Mouse (Mus musculus) stomach, embryonic 14.5 days (tissue): ENCODE data around the gene Myo19. TPM values are rescaled to one million over a fixed set of nuclear protein-coding genes. Genes with fewer than 3 reads are reported as not detected.

Experiments
- ATAC-seq: fragments of 200-750 bp; cut with Nextera tagmentation; 2 replicates; pipeline ENCODE4 v1.8.0; 2017; ENCODE audit warnings: low read depth, moderate TSS enrichment; ENCODE audit not compliant: insufficient number of reproducible peaks, insufficient read depth, low FRiP score
- H3K27ac ChIP-seq: fragments of 300-500 bp; sonication (generic); 2 replicates; pipeline ENCODE4 v1.5.1; 2014; ENCODE audit warnings: mild to moderate bottlenecking, low read length, moderate library complexity, mixed read lengths
- H3K27me3 ChIP-seq: fragments of 300-500 bp; sonication (generic); 2 replicates; pipeline ENCODE4 v1.6.1; 2014; ENCODE audit warnings: low read length, control low read depth, mixed read lengths; ENCODE audit not compliant: control insufficient read depth, insufficient read depth
- H3K36me3 ChIP-seq: fragments of 300-500 bp; sonication (generic); 2 replicates; pipeline ENCODE4 v1.6.1; 2014; ENCODE audit warnings: mild to moderate bottlenecking, control low read depth, low read length, moderate library complexity, mixed read lengths; ENCODE audit not compliant: control insufficient read depth, insufficient read depth
- H3K4me1 ChIP-seq: fragments of 300-500 bp; sonication (generic); 2 replicates; pipeline ENCODE4 v1.6.1; 2014; ENCODE audit warnings: low read length, control low read depth, mixed read lengths; ENCODE audit not compliant: control insufficient read depth, insufficient read depth
- H3K4me2 ChIP-seq: fragments of 300-500 bp; sonication (generic); replicated peaks from 2 replicates; pipeline ENCODE4 v1.6.1; 2014; ENCODE audit warnings: low read depth, low read length, control low read depth
- H3K4me3 ChIP-seq: fragments of 300-500 bp; sonication (generic); 2 replicates; pipeline ENCODE4 v1.5.1; 2014; ENCODE audit warnings: low read depth, low read length, control low read depth
- H3K9ac ChIP-seq: fragments of 300-500 bp; sonication (generic); replicated peaks from 2 replicates; pipeline ENCODE4 v1.6.1; 2014; ENCODE audit warnings: low read depth, mild to moderate bottlenecking, control low read depth, low read length, moderate library complexity, mixed read lengths
- H3K9me3 ChIP-seq: fragments of 300-500 bp; sonication (generic); 2 replicates; pipeline ENCODE4 v1.6.1; 2016; ENCODE audit warnings: low read depth, low read length, control low read depth; ENCODE audit not compliant: control insufficient read depth
- WGBS: fragments of 180-500 bp; shearing (Covaris S2); extraction: QIAGEN DNeasy Blood & Tissue Kit; methylation state at CpG from one replicate; pipeline ENCODE4 v1.1.7; 2014; 5-methylcytosine and 5-hydroxymethylcytosine counted together
- polyA plus RNA-seq: library from polyadenylated mRNA; unstranded; fragments of >200 nt; fragmentation: Nextera tagmentation; extraction: Ambion mirVana; gene quantifications from 2 replicates; pipeline ENCODE4 v1.2.1, GENCODE M21; 2014

Myo19 gene
- polyA plus RNA-seq, 1 experiment from 2014 or later = 9.3 TPM

DNA sequence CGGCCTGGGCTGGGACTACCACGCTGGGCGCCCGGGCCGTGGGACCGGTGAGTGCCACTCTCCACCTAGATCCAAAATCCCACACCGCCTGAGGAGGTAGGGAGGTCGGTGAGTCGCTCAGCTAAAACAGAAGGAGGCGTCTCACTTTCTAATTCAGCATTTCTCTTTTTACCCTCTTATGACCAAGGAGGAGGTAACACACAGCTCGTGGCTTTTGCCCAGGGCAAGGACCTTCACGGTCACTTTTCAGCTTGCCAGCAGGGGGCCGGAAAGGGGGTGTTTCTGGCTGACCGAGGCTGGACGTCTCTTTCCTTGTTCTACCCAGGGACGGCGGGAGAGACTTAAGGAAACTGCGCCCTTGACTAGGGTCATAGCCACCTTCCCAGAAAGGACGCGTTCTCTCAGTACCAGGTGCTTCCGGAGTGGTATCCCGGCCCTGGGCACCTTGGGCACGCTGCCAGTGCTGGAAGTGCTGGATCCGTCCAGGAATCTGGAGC is 565 bp downstream of the Myo19 start:
- Histone ChIP-seq H3K4me2 (peak overlapping the region; percentile 88), H3K36me3 (peaks cover 10% of the 10 kb centered on the region; the same call in 1 of the 2 replicates), H3K9ac (peak overlapping the region; percentile 74), H3K27me3 (no peaks in the 10 kb centered on the region), H3K4me3 (peak overlapping the region; percentile 87), H3K4me1 (peaks cover 12% of the 10 kb centered on the region; the same call in 1 of the 2 replicates), H3K9me3 (no peaks in the 10 kb centered on the region), H3K27ac (peak overlapping the region; percentile 93)
- ATAC-seq = peak; percentile 59
- under 1% methylated on average over 24 of the region's 24 CpGs for WGBS

DNA sequence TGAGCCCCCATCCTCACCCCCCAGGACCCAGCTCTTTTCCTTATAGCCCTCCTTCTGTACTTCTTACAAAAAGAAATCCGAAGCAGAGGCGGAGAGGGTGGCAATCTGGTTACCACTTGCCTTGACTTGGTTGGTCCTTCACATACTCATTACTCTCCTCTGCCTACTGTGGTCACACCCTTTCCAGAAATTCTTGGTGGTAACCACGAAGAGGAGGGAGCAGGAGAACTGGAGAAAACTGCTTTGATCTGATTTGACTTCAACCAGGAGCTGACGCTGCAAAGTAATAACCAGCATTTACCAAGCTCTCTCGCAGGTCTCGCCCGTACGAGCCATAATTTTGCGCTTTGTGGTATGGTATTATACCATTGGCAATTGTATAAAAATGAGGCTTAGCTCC is 1.0 kb downstream of the Myo19 start:
- Histone ChIP-seq H3K36me3 (peaks cover 12% of the 10 kb centered on the region; the same call in 1 of the 2 replicates), H3K27me3 (no peaks in the 10 kb centered on the region), H3K4me1 (peaks cover 12% of the 10 kb centered on the region; the same call in 1 of the 2 replicates), H3K27ac (peak overlapping the region; percentile 93), H3K4me2 (peak overlapping the region; percentile 88), H3K9ac (peak overlapping the region; percentile 74), H3K4me3 (peak overlapping the region; percentile 87), H3K9me3 (no peaks in the 10 kb centered on the region)
- 47% methylated on average over 9 of the region's 9 CpGs for WGBS
- peak; percentile 15; the same call in 1 of the 2 replicates for ATAC-seq

- Histone ChIP-seq H3K27ac (no peak overlapping the region), H3K4me2 (no peak overlapping the region), H3K4me1 (peaks cover 12% of the 10 kb centered on the region; the same call in 1 of the 2 replicates), H3K36me3 (peaks cover 19% of the 10 kb centered on the region; the same call in 1 of the 2 replicates), H3K4me3 (no peak overlapping the region), H3K9me3 (no peaks in the 10 kb centered on the region), H3K9ac (no peak overlapping the region), H3K27me3 (no peaks in the 10 kb centered on the region)
- WGBS = 92% methylated on average over 7 of the region's 7 CpGs
- no peak for ATAC-seq
Observed at GRCm38 (mm10) chr11:84882346-84882745, 2.4 kb downstream of the Myo19 start.

GRCm38 (mm10) chr11:84885238-84885637 is 5.3 kb downstream of the Myo19 start:
- no peak overlapping the region for H3K27ac ChIP-seq
- H3K36me3 ChIP-seq = peaks cover 26% of the 10 kb centered on the region; the same call in 1 of the 2 replicates
- H3K4me1 ChIP-seq = peaks cover 6% of the 10 kb centered on the region; the same call in 1 of the 2 replicates
- no peaks in the 10 kb centered on the region for H3K9me3 ChIP-seq
- WGBS = 91% methylated on average over 4 of the region's 4 CpGs
- H3K9ac ChIP-seq = no peak overlapping the region
- H3K4me2 ChIP-seq = no peak overlapping the region
- ATAC-seq = no peak
- H3K27me3 ChIP-seq = no peaks in the 10 kb centered on the region
- no peak overlapping the region for H3K4me3 ChIP-seq

GRCm38 (mm10) chr11:84886236-84886635 is 6.3 kb downstream of the Myo19 start:
- peaks cover 2% of the 10 kb centered on the region; the same call in 1 of the 2 replicates for H3K4me1 ChIP-seq
- H3K9ac ChIP-seq = no peak overlapping the region
- no peaks in the 10 kb centered on the region for H3K27me3 ChIP-seq
- peaks cover 26% of the 10 kb centered on the region; the same call in 1 of the 2 replicates for H3K36me3 ChIP-seq
- no peak for ATAC-seq
- H3K4me3 ChIP-seq = no peak overlapping the region
- H3K4me2 ChIP-seq = no peak overlapping the region
- 83% methylated on average over 5 of the region's 5 CpGs for WGBS
- H3K27ac ChIP-seq = no peak overlapping the region
- H3K9me3 ChIP-seq = no peaks in the 10 kb centered on the region

DNA sequence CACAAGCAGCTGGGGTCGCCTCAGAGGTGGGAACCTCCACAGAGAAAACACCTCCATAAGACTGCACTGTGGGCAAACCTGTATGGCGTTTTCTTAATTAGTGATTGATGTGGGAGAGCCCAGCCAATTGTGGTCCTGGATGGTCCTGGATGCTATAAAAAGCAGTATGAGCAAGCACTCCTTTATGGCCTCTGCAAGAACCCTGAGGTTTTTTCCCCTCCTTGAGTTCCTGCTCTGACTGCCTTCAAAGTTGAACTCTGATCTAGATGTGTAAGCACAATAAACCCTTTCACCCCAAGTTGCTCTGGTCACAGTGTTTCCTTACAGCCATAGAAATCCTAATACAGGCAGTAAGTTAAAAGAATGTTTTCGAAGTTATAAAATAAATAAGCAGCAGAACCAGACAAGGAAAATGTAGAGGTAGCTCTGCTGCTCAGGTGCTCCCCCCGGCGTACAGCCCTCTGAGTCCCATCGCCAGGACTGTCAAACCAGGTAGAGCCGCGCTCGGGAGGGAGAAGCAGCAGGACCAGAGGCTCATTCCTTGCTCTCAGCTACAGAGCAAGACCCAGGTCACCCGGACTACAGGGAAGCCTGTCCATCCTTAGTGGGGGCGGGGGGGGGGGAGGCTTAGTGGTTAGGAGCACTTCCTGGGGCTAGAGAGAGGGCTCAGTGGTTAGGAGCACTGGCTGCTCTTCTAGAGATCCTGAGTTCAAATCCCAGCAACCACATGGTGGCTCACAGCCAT is 7.0 kb downstream of the Myo19 start:
- no peaks in the 10 kb centered on the region for H3K27me3 ChIP-seq
- H3K9ac ChIP-seq = no peak overlapping the region
- no peak overlapping the region for H3K4me2 ChIP-seq
- 89% methylated on average over 11 of the region's 11 CpGs for WGBS
- H3K27ac ChIP-seq = no peak overlapping the region
- peaks cover 26% of the 10 kb centered on the region for H3K36me3 ChIP-seq
- no peak for ATAC-seq
- H3K4me3 ChIP-seq = no peak overlapping the region
- no peaks in the 10 kb centered on the region for H3K4me1 ChIP-seq
- H3K9me3 ChIP-seq = no peaks in the 10 kb centered on the region

- no peak for ATAC-seq
- no peak overlapping the region for H3K27ac ChIP-seq
- H3K4me3 ChIP-seq = no peak overlapping the region
- H3K36me3 ChIP-seq = peaks cover 31% of the 10 kb centered on the region
- no peaks in the 10 kb centered on the region for H3K27me3 ChIP-seq
- H3K4me2 ChIP-seq = no peak overlapping the region
- no peaks in the 10 kb centered on the region for H3K9me3 ChIP-seq
- H3K9ac ChIP-seq = no peak overlapping the region
- 94% methylated on average over 8 of the region's 8 CpGs for WGBS
- no peaks in the 10 kb centered on the region for H3K4me1 ChIP-seq
Observed at GRCm38 (mm10) chr11:84888025-84888424, 8.1 kb downstream of the Myo19 start.

DNA sequence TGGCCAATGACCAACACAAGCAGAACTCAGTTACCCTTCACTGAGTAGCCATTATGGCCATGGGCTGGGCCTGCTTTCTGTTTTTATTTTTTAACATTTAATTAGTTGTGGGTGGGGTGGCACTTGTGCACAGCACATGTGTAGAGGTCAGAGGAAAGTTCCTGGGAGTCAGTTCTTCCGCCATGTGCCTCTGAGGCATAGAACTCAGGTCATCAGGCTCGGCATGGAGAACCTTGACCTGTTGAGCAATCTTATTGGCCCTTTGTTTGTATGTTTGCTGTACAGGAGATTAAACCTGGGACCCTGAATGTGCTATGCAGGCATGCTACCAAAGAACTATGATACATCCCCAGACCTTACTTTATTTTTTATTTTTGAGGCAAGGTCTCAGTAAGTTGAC is 9.5 kb downstream of the Myo19 start:
- Histone ChIP-seq H3K4me1 (no peaks in the 10 kb centered on the region), H3K9me3 (no peaks in the 10 kb centered on the region), H3K27ac (no peak overlapping the region), H3K4me2 (no peak overlapping the region), H3K4me3 (no peak overlapping the region), H3K36me3 (peaks cover 33% of the 10 kb centered on the region), H3K27me3 (no peaks in the 10 kb centered on the region), H3K9ac (no peak overlapping the region)
- 90% methylated on average over 2 of the region's 2 CpGs for WGBS
- ATAC-seq = no peak
